ENCODE assay signal across 8 mouse cellular contexts in genomic region chr10:76664156-76665115, GRCm38 (mm10). TPM values are rescaled to one million over a fixed set of nuclear protein-coding genes. Genes with fewer than 3 reads are reported as not detected.
A peak's percentile ranks its signal among the peaks of the same experiment; 100 is the strongest.
DNase-seq lines count a peak whose midpoint lies in the region; ATAC-seq and TF ChIP-seq lines count a peak whose summit lies in the region.

No protein-coding gene starts in this region.

- peak overlapping the region; percentile 66 for H3K27ac ChIP-seq in small intestine, adult 2 months (ENCODE audit: insufficient read depth, low read depth, low read length)

- ATAC-seq in erythroblast, adult 5-6 weeks (replicated peaks; ENCODE audit: low FRiP score, poor library complexity, severe bottlenecking) = no peak

- 69% methylated on average over 20 of the region's 20 CpGs for WGBS in small intestine, adult 2 months

- no peak overlapping the region for H3K4me3 ChIP-seq in small intestine, adult 2 months (ENCODE audit: low read depth, low read length)

- no peaks in the 10 kb centered on the region for H3K27me3 ChIP-seq in small intestine, adult 2 months (ENCODE audit: control insufficient read depth, insufficient read depth, low read length)

- no peak for TF ChIP-seq CTCF in small intestine, adult 2 months (IDR thresholded peaks at IDR 0.05; ENCODE audit: extremely low read depth, insufficient read length, insufficient replicate concordance, low read depth, low read length)

- no peaks in the 10 kb centered on the region for H3K4me1 ChIP-seq in small intestine, adult 2 months (ENCODE audit: control insufficient read depth, insufficient read depth, insufficient read length, low read length)

- no peaks in the 10 kb centered on the region for H3K36me3 ChIP-seq in small intestine, adult 2 months (ENCODE audit: control insufficient read depth, insufficient read depth, low read length)

- TF ChIP-seq POLR2A in small intestine, adult 2 months (IDR thresholded peaks at IDR 0.05; ENCODE audit: low read depth, low read length) = no peak

- peak; percentile 80 for DNase-seq in 3134 (ENCODE audit: extremely low read depth, insufficient read length, low spot score)
- DNase-seq in adrenal gland, postnatal 10 days = peak; percentile 83
- DNase-seq in gastrocnemius, postnatal 4 days (ENCODE audit: low spot score in 2 of 2) = peak; percentile 79 to 91
- DNase-seq in kidney, postnatal 14 days = peak; percentile 75
- DNase-seq in frontal cortex, postnatal 25 days (ENCODE audit: low spot score in 2 of 2) = no peak
- DNase-seq in spleen, adult 12 weeks (ENCODE audit: low spot score) = no peak

RNA-seq across cellular contexts. Expression of gene Col6a2, which starts 41.0 kb away (rescaled TPM):
- total RNA-seq in adrenal gland, postnatal 10 days (2021) = 100 to 1,000 TPM; 136 to 144 TPM
- 100 to 1,000 TPM; 657 to 733 TPM for total RNA-seq in gastrocnemius, postnatal 4 days (2021)
- polyA plus RNA-seq in small intestine, adult 2 months (2012; rRNA removed) = 59.3 and 120 TPM in 2 replicates
- 0.84 TPM in 1 of 2 replicates, not detected in the other for total RNA-seq in erythroblast, adult 5-6 weeks (2015; ENCODE audit: low replicate concordance)
- total RNA-seq in erythroblast, adult 5-6 weeks (2017; ENCODE audit: low replicate concordance) = 0.14 TPM in 1 of 2 replicates, not detected in the other

Comparison
In these comparisons a context has a peak if more than half of its experiments do, and no peak if none do; other contexts are left out.
1. DNase-seq: peak in 3134 (single experiment), adrenal gland, postnatal 10 days (single experiment), gastrocnemius, postnatal 4 days (2 of 2) and kidney, postnatal 14 days (single experiment); none in frontal cortex, postnatal 25 days (0 of 2) and spleen, adult 12 weeks (single experiment).
2. RNA of gene Col6a2, which starts 41.0 kb away (total RNA-seq): 657 to 733 TPM in gastrocnemius, postnatal 4 days and 136 to 144 TPM in adrenal gland, postnatal 10 days; 0.14 to 0.84 TPM in erythroblast, adult 5-6 weeks; every median in the first group is over 10 times any median in the second.